16 mouse cellular contexts compared by ENCODE assay signal in genomic region chr10:69786220-69786993, GRCm38 (mm10).
DNase-seq lines count a peak whose midpoint lies in the region; ATAC-seq and TF ChIP-seq lines count a peak whose summit lies in the region.
"Had no signal": no experiment of that assay in that cellular context is flagged by ENCODE, and none has a peak within 500 bp of the region (broad histone marks: within the 10 kb centered on the region; RNA-seq: fewer than 3 reads in every experiment).

No protein-coding gene starts in this region.

- no peaks in the 10 kb centered on the region for H3K36me3 ChIP-seq in heart, embryonic 13.5 days
- no peaks in the 10 kb centered on the region for H3K36me3 ChIP-seq in stomach, embryonic 14.5 days (ENCODE audit: control insufficient read depth, insufficient read depth, low read length)
- H3K36me3 ChIP-seq in stomach, postnatal 0 days (ENCODE audit: control insufficient read depth, insufficient read depth, low read length), result no peaks in the 10 kb centered on the region
- no peaks in the 10 kb centered on the region for H3K36me3 ChIP-seq in heart, postnatal 0 days (replicated peaks; ENCODE audit: control insufficient read depth, insufficient read depth, low read length)
- H3K36me3 ChIP-seq: forebrain, embryonic 12.5 days; kidney, embryonic 15.5 days; midbrain, embryonic 13.5 days; neural tube, embryonic 12.5 days had no signal

- no peak for TF ChIP-seq EP300 in stomach, postnatal 0 days (optimal IDR thresholded peaks at IDR 0.05)
- no peak for TF ChIP-seq EP300 in heart, postnatal 0 days (IDR thresholded peaks at IDR 0.05; ENCODE audit: low read depth)

- intact Hi-C loops in left cerebral cortex, postnatal 14 days (cut with DNase I), result no loop called here

- WGBS in heart, embryonic 13.5 days, result 22% methylated on average over 13 of the region's 13 CpGs
- 58% methylated on average over 13 of the region's 13 CpGs for WGBS in stomach, embryonic 14.5 days
- 68% methylated on average over 13 of the region's 13 CpGs for WGBS in stomach, postnatal 0 days
- 24% methylated on average over 13 of the region's 13 CpGs for WGBS in heart, postnatal 0 days

- H3K27me3 ChIP-seq in heart, embryonic 13.5 days (replicated peaks), result no peaks in the 10 kb centered on the region
- H3K27me3 ChIP-seq in stomach, embryonic 14.5 days (ENCODE audit: control insufficient read depth, insufficient read depth, low read length), result no peaks in the 10 kb centered on the region
- no peaks in the 10 kb centered on the region for H3K27me3 ChIP-seq in stomach, postnatal 0 days (ENCODE audit: control insufficient read depth, insufficient read depth, low read length)
- no peaks in the 10 kb centered on the region for H3K27me3 ChIP-seq in heart, postnatal 0 days (ENCODE audit: control insufficient read depth, insufficient read depth, low read length)
- H3K27me3 ChIP-seq: forebrain, embryonic 12.5 days; kidney, embryonic 15.5 days; midbrain, embryonic 13.5 days; neural tube, embryonic 12.5 days had no signal

- H3K9me3 ChIP-seq in heart, embryonic 13.5 days, result no peaks in the 10 kb centered on the region
- no peaks in the 10 kb centered on the region for H3K9me3 ChIP-seq in stomach, embryonic 14.5 days (ENCODE audit: control insufficient read depth, low read depth, low read length)
- H3K9me3 ChIP-seq in stomach, postnatal 0 days (ENCODE audit: control insufficient read depth, low read length), result no peaks in the 10 kb centered on the region
- no peaks in the 10 kb centered on the region for H3K9me3 ChIP-seq in heart, postnatal 0 days (replicated peaks; ENCODE audit: control insufficient read depth, low read length)
- H3K9me3 ChIP-seq: forebrain, embryonic 12.5 days; kidney, embryonic 15.5 days; midbrain, embryonic 13.5 days; neural tube, embryonic 12.5 days had no signal

- peak overlapping the region; percentile 51 for H3K4me3 ChIP-seq in heart, embryonic 13.5 days
- no peak overlapping the region for H3K4me3 ChIP-seq in stomach, embryonic 14.5 days (ENCODE audit: low read depth, low read length)
- no peak overlapping the region for H3K4me3 ChIP-seq in stomach, postnatal 0 days (ENCODE audit: low read depth, low read length)
- H3K4me3 ChIP-seq in heart, postnatal 0 days (ENCODE audit: low read depth, low read length), result peak overlapping the region; percentile 46
- H3K4me3 ChIP-seq: forebrain, embryonic 12.5 days; midbrain, embryonic 13.5 days; neural tube, embryonic 12.5 days had no signal

- H3K4me2 ChIP-seq in heart, embryonic 13.5 days, result peak overlapping the region; percentile 72
- peak overlapping the region; percentile 42 for H3K4me2 ChIP-seq in stomach, embryonic 14.5 days (replicated peaks; ENCODE audit: low read depth, low read length)
- no peak overlapping the region for H3K4me2 ChIP-seq in stomach, postnatal 0 days (replicated peaks; ENCODE audit: low read depth)
- peak overlapping the region; percentile 64 for H3K4me2 ChIP-seq in heart, postnatal 0 days (ENCODE audit: low read depth, low read length)
- H3K4me2 ChIP-seq: neural tube, embryonic 12.5 days had no signal

- TF ChIP-seq CTCF in stomach, postnatal 0 days (IDR thresholded peaks at IDR 0.05; ENCODE audit: low read depth), result no peak
- no peak for TF ChIP-seq CTCF in heart, postnatal 0 days (IDR thresholded peaks at IDR 0.05; ENCODE audit: low read depth)

- H3K27ac ChIP-seq in heart, embryonic 13.5 days (replicated peaks), result peak overlapping the region; percentile 89
- H3K27ac ChIP-seq in stomach, embryonic 14.5 days (ENCODE audit: low read length), result no peak overlapping the region
- H3K27ac ChIP-seq in stomach, postnatal 0 days (replicated peaks), result no peak overlapping the region
- peak overlapping the region; percentile 79 for H3K27ac ChIP-seq in heart, postnatal 0 days (ENCODE audit: low read depth)
- H3K27ac ChIP-seq: forebrain, embryonic 12.5 days; neural tube, embryonic 12.5 days had no signal

- no peak; the same call in 1 of the 2 replicates for ATAC-seq in heart, embryonic 13.5 days (ENCODE audit: extremely low read depth, insufficient number of reproducible peaks, low FRiP score, low TSS enrichment)
- no peak for ATAC-seq in stomach, embryonic 14.5 days (ENCODE audit: insufficient number of reproducible peaks, insufficient read depth, low FRiP score, low read depth)
- ATAC-seq in stomach, postnatal 0 days (ENCODE audit: low FRiP score, low TSS enrichment), result no peak
- no peak for ATAC-seq in heart, postnatal 0 days (ENCODE audit: insufficient read depth, low read depth)
- ATAC-seq: hindbrain, embryonic 16.5 days; lung, postnatal 0 days; midbrain, embryonic 13.5 days had no signal

- peaks cover 65% of the 10 kb centered on the region for H3K4me1 ChIP-seq in heart, embryonic 13.5 days
- H3K4me1 ChIP-seq in stomach, embryonic 14.5 days (ENCODE audit: control insufficient read depth, insufficient read depth, low read length), result peaks cover 18% of the 10 kb centered on the region
- no peaks in the 10 kb centered on the region for H3K4me1 ChIP-seq in stomach, postnatal 0 days (replicated peaks; ENCODE audit: control insufficient read depth, insufficient read depth)
- peaks cover 7% of the 10 kb centered on the region; the same call in 1 of the 2 replicates for H3K4me1 ChIP-seq in heart, postnatal 0 days (ENCODE audit: control insufficient read depth, insufficient read depth)

- peak overlapping the region; percentile 79 for H3K9ac ChIP-seq in heart, embryonic 13.5 days
- no peak overlapping the region for H3K9ac ChIP-seq in stomach, embryonic 14.5 days (replicated peaks; ENCODE audit: low read depth, low read length)
- no peak overlapping the region for H3K9ac ChIP-seq in stomach, postnatal 0 days (ENCODE audit: low read length)
- peak overlapping the region; percentile 59; the same call in 1 of the 2 replicates for H3K9ac ChIP-seq in heart, postnatal 0 days (replicated peaks; ENCODE audit: low read depth, low read length)
- H3K9ac ChIP-seq: forebrain, embryonic 12.5 days; kidney, embryonic 15.5 days; midbrain, embryonic 13.5 days; neural tube, embryonic 12.5 days had no signal

- no peak for DNase-seq in heart, adult 18-20 months
- no peak for DNase-seq in stomach, postnatal 0 days (ENCODE audit: low spot score)
- peak; percentile 54 for DNase-seq in heart, postnatal 0 days (ENCODE audit: low spot score)
- DNase-seq in left cerebral cortex, postnatal 14 days (ENCODE audit: low spot score in 2 of 2), result no peak
- no peak for DNase-seq in thymus, postnatal 4 days
- no peak for DNase-seq in kidney, adult 8-10 months
- DNase-seq: cerebellum, adult 8-10 months; thymus, adult 2 months had no signal

Comparison
In these comparisons a context has a peak if more than half of its experiments do, and no peak if none do; other contexts are left out.
1. H3K27ac ChIP-seq: peak in heart, embryonic 13.5 days (single experiment) and heart, postnatal 0 days (single experiment); none in stomach, embryonic 14.5 days (single experiment) and stomach, postnatal 0 days (single experiment).
2. H3K4me3 ChIP-seq: peak in heart, embryonic 13.5 days (single experiment) and heart, postnatal 0 days (single experiment); none in stomach, embryonic 14.5 days (single experiment) and stomach, postnatal 0 days (single experiment).
3. H3K9ac ChIP-seq: peak in heart, embryonic 13.5 days (single experiment) and heart, postnatal 0 days (single experiment); none in stomach, embryonic 14.5 days (single experiment) and stomach, postnatal 0 days (single experiment).